Mouse (Mus musculus) midbrain, postnatal 0 days (tissue): ENCODE measurements around the gene Ccdc73. TPM values are rescaled to one million over a fixed set of nuclear protein-coding genes. Genes with fewer than 3 reads are reported as not detected.

Experiments used
- ATAC-seq: fragments of 200-750 bp; cut with Nextera tagmentation; 2 replicates; pipeline ENCODE4 v1.8.0; 2017; ENCODE audit warnings: moderate number of reproducible peaks, mild to moderate bottlenecking, moderate TSS enrichment, moderate library complexity; ENCODE audit not compliant: low FRiP score
- DNase-seq: peaks from one replicate; pipeline ENCODE4 v3.0.0-alpha.2; 2015; ENCODE audit warnings: low spot score
- H3K27ac ChIP-seq: fragments of 300-500 bp; sonication (generic); 2 replicates; pipeline ENCODE4 v1.5.1; 2014; ENCODE audit warnings: low read depth, mild to moderate bottlenecking, low read length, mixed read lengths
- H3K27me3 ChIP-seq: fragments of 300-500 bp; sonication (generic); 2 replicates; pipeline ENCODE4 v1.6.1; 2014; ENCODE audit warnings: low read length, control low read depth, mixed read lengths; ENCODE audit not compliant: insufficient read depth
- H3K36me3 ChIP-seq: fragments of 300-500 bp; sonication (generic); 2 replicates; pipeline ENCODE4 v1.6.1; 2014; ENCODE audit warnings: low read length, control low read depth, mixed read lengths; ENCODE audit not compliant: insufficient read depth
- H3K4me1 ChIP-seq: fragments of 300-500 bp; sonication (generic); 2 replicates; pipeline ENCODE4 v1.6.1; 2014; ENCODE audit warnings: mild to moderate bottlenecking, control low read depth, antibody characterized with exemption, low read length, mixed read lengths; ENCODE audit not compliant: insufficient read depth
- H3K4me2 ChIP-seq: fragments of 300-500 bp; sonication (generic); 2 replicates; pipeline ENCODE4 v1.6.1; 2014; ENCODE audit warnings: low read depth, mild to moderate bottlenecking, low read length, mixed read lengths; ENCODE audit not compliant: poor library complexity, severe bottlenecking
- H3K4me3 ChIP-seq: fragments of 300-500 bp; sonication (generic); 2 replicates; pipeline ENCODE4 v1.5.1; 2014; ENCODE audit warnings: low read depth, mild to moderate bottlenecking, low read length, moderate library complexity
- H3K9ac ChIP-seq: fragments of 300-500 bp; sonication (generic); replicated peaks from 2 replicates; pipeline ENCODE4 v1.6.1; 2014; ENCODE audit warnings: mild to moderate bottlenecking, low read length, moderate library complexity, mixed read lengths; ENCODE audit not compliant: poor library complexity, severe bottlenecking
- H3K9me3 ChIP-seq: fragments of 300-500 bp; sonication (generic); 2 replicates; pipeline ENCODE4 v1.6.1; 2016; ENCODE audit warnings: low read length, control low read depth
- CTCF ChIP-seq: IDR thresholded peaks from 2 replicates; pipeline ENCODE4 v1.5.1; 2016; ENCODE audit warnings: antibody characterized with exemption, mild to moderate bottlenecking
- whole genome bisulfite sequencing: fragments of 180-500 bp; shearing (Covaris S2); extraction: QIAGEN DNeasy Blood & Tissue Kit; methylation state at CpG from one replicate; pipeline ENCODE4 v1.1.7; 2014; 5-methylcytosine and 5-hydroxymethylcytosine counted together
- polyA plus RNA-seq: library from polyadenylated mRNA; unstranded; fragments of >200 nt; fragmentation: Nextera tagmentation; extraction: Ambion mirVana; gene quantifications from 2 replicates; pipeline ENCODE4 v1.2.1, GENCODE M21; 2015
- total RNA-seq: library from RNA; depleted of rRNA; stranded (reverse); fragments of >200 nt; gene quantifications from 2 replicates; pipeline ENCODE4 v1.2.3, GENCODE M21; 2014

Ccdc73 gene
- total and polyA plus RNA-seq, 2 experiments from 2014 or later, result 0.71 to 4.5 TPM

DNA sequence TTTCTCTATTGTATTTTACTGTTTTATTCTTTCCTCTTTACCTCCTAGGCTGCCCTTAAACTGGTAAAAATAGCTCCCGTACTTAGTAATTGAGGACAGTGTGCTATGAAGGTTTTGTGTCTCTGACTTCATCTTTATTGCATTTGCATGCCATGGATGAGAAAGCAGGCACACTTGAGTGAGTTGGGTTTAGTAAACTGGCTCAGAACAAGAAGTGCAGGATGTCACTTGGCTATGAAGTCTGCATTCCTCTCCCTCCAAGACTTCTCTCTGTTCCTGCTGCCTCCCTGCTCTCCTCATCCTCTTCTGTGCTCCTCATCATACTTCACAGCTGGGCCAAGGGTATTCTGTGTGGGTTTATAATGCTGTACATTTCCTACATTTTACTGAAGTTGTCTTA lies 121.4 kb downstream of the Ccdc73 start:
- no peak for TF ChIP-seq CTCF
- no peak overlapping the region for H3K27ac ChIP-seq
- no peaks in the 10 kb centered on the region for H3K4me1 ChIP-seq
- H3K9ac ChIP-seq, result no peak overlapping the region
- H3K4me2 ChIP-seq, result no peak overlapping the region
- DNase-seq (no peak), ATAC-seq (no peak)
- no peaks in the 10 kb centered on the region for H3K9me3 ChIP-seq
- H3K27me3 ChIP-seq, result no peaks in the 10 kb centered on the region
- WGBS, result 92% methylated on average over 1 of the region's 1 CpGs
- H3K4me3 ChIP-seq, result no peak overlapping the region
- no peaks in the 10 kb centered on the region for H3K36me3 ChIP-seq

DNA sequence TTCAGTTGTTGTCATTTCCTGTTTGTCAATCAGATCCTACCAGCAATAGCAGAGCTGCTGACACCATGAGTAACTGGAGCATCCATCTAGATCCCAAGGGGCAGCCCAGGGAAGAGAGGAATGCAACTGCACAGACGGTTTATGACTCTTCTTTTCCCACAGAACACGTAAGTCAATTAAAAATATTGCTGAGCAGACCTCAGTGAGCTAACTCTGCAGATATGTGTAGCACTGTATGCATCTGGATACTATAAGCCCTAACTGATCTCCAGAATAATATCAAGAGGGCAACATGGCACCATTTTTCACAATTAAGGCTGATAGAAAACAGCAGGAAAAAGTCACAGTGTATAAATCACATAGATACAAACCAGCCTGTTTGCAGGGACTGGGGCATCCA lies 126.8 kb downstream of the Ccdc73 start:
- Histone ChIP-seq H3K27me3 (no peaks in the 10 kb centered on the region), H3K4me2 (no peak overlapping the region), H3K4me1 (no peaks in the 10 kb centered on the region), H3K4me3 (no peak overlapping the region), H3K9ac (no peak overlapping the region), H3K9me3 (no peaks in the 10 kb centered on the region), H3K36me3 (peaks cover 10% of the 10 kb centered on the region; the same call in 1 of the 2 replicates), H3K27ac (no peak overlapping the region)
- TF ChIP-seq CTCF, result no peak
- 79% methylated on average over 2 of the region's 2 CpGs for WGBS
- no peak for ATAC-seq
- no peak for DNase-seq

DNA sequence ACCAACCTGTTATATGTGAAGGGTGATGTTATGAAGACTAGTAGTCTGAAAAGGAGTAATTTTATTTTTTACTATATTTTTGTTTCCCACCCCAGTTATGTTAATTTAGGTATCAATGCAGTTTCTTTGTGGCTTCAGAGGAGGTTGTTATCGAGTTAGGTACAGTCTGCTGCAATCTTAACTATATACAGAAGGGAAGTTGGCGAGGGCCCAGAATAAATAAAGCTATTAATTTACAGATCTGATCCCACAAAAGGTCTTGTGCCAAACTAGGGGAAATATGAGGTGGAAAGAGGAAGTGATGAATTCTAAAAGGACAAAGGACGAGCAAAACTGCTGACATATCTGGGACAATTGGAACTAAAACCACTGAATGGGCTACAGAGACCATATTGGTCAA lies 128.6 kb downstream of the Ccdc73 start:
- TF ChIP-seq CTCF, result no peak
- Histone ChIP-seq H3K9ac (no peak overlapping the region), H3K36me3 (peaks cover 14% of the 10 kb centered on the region; the same call in 1 of the 2 replicates), H3K9me3 (no peaks in the 10 kb centered on the region), H3K4me2 (no peak overlapping the region), H3K4me1 (no peaks in the 10 kb centered on the region), H3K27me3 (no peaks in the 10 kb centered on the region), H3K27ac (no peak overlapping the region), H3K4me3 (no peak overlapping the region)
- ATAC-seq, result no peak
- 89% methylated on average over 3 of the region's 3 CpGs for WGBS
- no peak for DNase-seq

DNA sequence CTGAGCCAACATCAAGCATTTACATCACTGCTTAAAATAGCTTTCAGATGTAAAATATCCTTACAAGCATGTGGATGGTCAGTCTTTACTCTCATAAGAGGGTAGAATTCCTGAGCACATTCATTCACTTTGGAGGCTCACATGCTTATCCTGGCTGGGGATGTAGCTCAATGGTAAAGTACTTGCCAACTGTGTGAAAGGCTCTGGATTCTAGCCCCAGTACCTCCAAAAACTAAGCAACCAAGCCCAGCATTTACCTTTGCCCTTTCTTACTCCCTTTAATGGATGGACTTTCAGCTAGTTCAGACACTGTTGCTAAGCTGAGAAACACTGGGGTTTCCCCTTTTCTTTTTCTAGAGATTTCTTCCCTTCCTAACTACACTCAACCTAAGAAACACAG lies 139.6 kb downstream of the Ccdc73 start:
- peaks cover 48% of the 10 kb centered on the region for H3K36me3 ChIP-seq
- ATAC-seq, result no peak

DNA sequence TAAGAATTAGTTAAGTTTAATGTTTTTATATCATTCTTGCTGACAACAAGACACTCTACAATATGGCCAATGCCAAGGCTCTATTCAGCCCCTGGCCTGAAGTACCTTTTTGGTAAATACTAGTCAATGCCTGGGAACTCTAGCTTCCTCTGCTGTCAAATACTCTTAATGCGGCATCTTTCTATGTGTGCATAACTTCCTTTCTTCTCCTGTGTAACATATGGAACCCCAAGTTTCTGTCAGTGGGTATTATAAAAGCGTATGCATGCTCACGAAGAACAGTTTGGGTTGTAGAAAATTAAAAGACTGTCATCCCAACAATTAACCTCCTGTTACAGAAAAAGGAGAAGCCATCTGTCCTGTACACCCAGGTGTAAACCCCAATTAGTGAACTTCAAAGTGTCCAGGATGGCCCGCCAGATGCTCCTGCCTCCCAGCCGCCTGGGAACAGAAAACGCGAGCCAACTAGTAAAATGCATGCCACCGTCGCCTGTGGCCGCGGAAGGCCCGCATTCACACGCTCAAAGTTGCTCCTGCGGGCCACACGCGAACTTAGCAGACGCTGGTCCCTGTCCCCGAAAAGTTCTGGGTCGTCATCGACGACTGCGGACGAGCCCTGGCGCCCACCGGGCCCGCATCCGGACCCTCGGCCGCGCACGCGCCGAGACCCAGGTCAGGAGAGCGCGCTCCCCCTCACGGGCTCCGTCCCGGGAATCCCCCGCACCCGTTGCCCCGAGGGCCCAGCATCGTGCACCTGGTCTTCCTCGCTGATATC lies 148.8 kb downstream of the Ccdc73 start:
- Histone ChIP-seq H3K27me3 (no peaks in the 10 kb centered on the region), H3K27ac (peak overlapping the region; percentile 76), H3K4me1 (peaks cover 6% of the 10 kb centered on the region), H3K9ac (peak overlapping the region; percentile 89), H3K4me3 (peak overlapping the region; percentile 91), H3K36me3 (peaks cover 13% of the 10 kb centered on the region), H3K9me3 (no peaks in the 10 kb centered on the region), H3K4me2 (peak overlapping the region; percentile 84)
- peak; percentile 80 for ATAC-seq
- DNase-seq, result no peak
- WGBS, result 1% methylated on average over 42 of the region's 43 CpGs
- no peak for TF ChIP-seq CTCF

More for the DNA sequence above, 139.6 kb downstream of the Ccdc73 start:
- Histone ChIP-seq H3K4me3 (no peak overlapping the region), H3K4me2 (no peak overlapping the region), H3K9me3 (no peaks in the 10 kb centered on the region), H3K9ac (no peak overlapping the region), H3K4me1 (no peaks in the 10 kb centered on the region), H3K27me3 (no peaks in the 10 kb centered on the region), H3K27ac (no peak overlapping the region)
- no peak for TF ChIP-seq CTCF
- no peak for DNase-seq

DNA sequence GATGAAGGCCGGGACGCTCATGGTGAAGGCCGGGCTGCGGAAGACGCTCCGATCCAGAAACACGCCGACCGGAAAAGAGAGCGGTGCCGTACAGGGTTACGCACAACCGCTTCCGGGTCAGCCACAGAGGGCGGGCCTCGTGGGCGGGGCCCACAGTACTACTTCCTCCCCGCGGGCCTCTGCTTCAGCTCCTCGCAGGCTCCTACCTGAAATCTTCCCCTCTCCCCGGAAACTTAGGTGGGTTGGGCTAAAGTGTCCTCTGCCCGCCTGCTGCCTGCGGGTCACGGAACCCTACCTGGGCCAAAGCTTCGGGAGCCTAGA lies 149.3 kb downstream of the Ccdc73 start, which contains the start of gene Eif3m:
Gene Eif3m (minus strand): TSS at position 114 of the 321 bp plus-strand sequence.
- H3K4me1 ChIP-seq, result peaks cover 6% of the 10 kb centered on the region
- H3K4me2 ChIP-seq, result peak within 1 kb of the TSS; percentile 84
- peak within 1 kb of the TSS; percentile 91 for H3K4me3 ChIP-seq
- peak within 1 kb of the TSS; percentile 76 for H3K27ac ChIP-seq
- H3K27me3 ChIP-seq, result no peaks in the 10 kb centered on the region
- WGBS, result 1% methylated on average over 23 of the region's 25 CpGs
- H3K9ac ChIP-seq, result peak within 1 kb of the TSS; percentile 89
- DNase-seq (peak; percentile 96), ATAC-seq (peak; percentile 100)
- TF ChIP-seq CTCF, result no peak
- no peaks in the 10 kb centered on the region for H3K9me3 ChIP-seq
- peaks cover 10% of the 10 kb centered on the region; the same call in 1 of the 2 replicates for H3K36me3 ChIP-seq
